Mouse (Mus musculus): ENCODE measurements around the gene Arhgef33. TPM values are rescaled to one million over a fixed set of nuclear protein-coding genes. Genes with fewer than 3 reads are reported as not detected.

The Arhgef33 gene
- polyA plus RNA-seq, 1 experiment from 2014 or later: 1.0 TPM

- Histone ChIP-seq H3K27me3 (replicated peaks; ENCODE audit: insufficient read depth, low read length) (no peaks in the 10 kb centered on the region), H3K4me1 (ENCODE audit: insufficient read depth, low read depth, low read length) (no peaks in the 10 kb centered on the region), H3K36me3 (ENCODE audit: insufficient read depth, low read length) (no peaks in the 10 kb centered on the region), H3K4me3 (ENCODE audit: low read depth, low read length) (no peak overlapping the region), H3K4me2 (replicated peaks; ENCODE audit: low read depth, low read length) (no peak overlapping the region), H3K27ac (ENCODE audit: low read length) (no peak overlapping the region), H3K9me3 (ENCODE audit: low read length) (no peaks in the 10 kb centered on the region), H3K9ac (replicated peaks; ENCODE audit: low read depth) (no peak overlapping the region)
- 83% methylated on average over 5 of the region's 5 CpGs for WGBS
- DNase-seq (ENCODE audit: low spot score) (no peak), ATAC-seq (no peak)
- no peak for TF ChIP-seq EP300 (IDR thresholded peaks at IDR 0.05)
These were observed 8.4 kb upstream of the Arhgef33 start for GRCm38 (mm10) chr17:80298844-80299243.

- Histone ChIP-seq H3K9me3 (ENCODE audit: low read length) (no peaks in the 10 kb centered on the region), H3K4me3 (ENCODE audit: low read depth, low read length) (no peak overlapping the region), H3K9ac (replicated peaks; ENCODE audit: low read depth) (no peak overlapping the region), H3K4me1 (ENCODE audit: insufficient read depth, low read depth, low read length) (no peaks in the 10 kb centered on the region), H3K27ac (ENCODE audit: low read length) (no peak overlapping the region), H3K27me3 (replicated peaks; ENCODE audit: insufficient read depth, low read length) (no peaks in the 10 kb centered on the region), H3K36me3 (ENCODE audit: insufficient read depth, low read length) (no peaks in the 10 kb centered on the region), H3K4me2 (replicated peaks; ENCODE audit: low read depth, low read length) (no peak overlapping the region)
- TF ChIP-seq EP300 (IDR thresholded peaks at IDR 0.05): no peak
- TF ChIP-seq CTCF (IDR thresholded peaks at IDR 0.05): no peak
- DNase-seq (ENCODE audit: low spot score) (no peak), ATAC-seq (no peak)
- 59% methylated on average over 9 of the region's 9 CpGs for WGBS
These were observed 4.6 kb downstream of the Arhgef33 start for GRCm38 (mm10) chr17:80311761-80312160.

- Histone ChIP-seq H3K27ac (ENCODE audit: low read length) (no peak overlapping the region), H3K4me1 (ENCODE audit: insufficient read depth, low read depth, low read length) (no peaks in the 10 kb centered on the region), H3K9ac (replicated peaks; ENCODE audit: low read depth) (no peak overlapping the region), H3K9me3 (ENCODE audit: low read length) (no peaks in the 10 kb centered on the region), H3K4me3 (ENCODE audit: low read depth, low read length) (no peak overlapping the region), H3K4me2 (replicated peaks; ENCODE audit: low read depth, low read length) (no peak overlapping the region), H3K36me3 (ENCODE audit: insufficient read depth, low read length) (no peaks in the 10 kb centered on the region), H3K27me3 (replicated peaks; ENCODE audit: insufficient read depth, low read length) (no peaks in the 10 kb centered on the region)
- no peak for DNase-seq (ENCODE audit: low spot score)
- ATAC-seq: no peak
- no peak for TF ChIP-seq CTCF (IDR thresholded peaks at IDR 0.05)
- TF ChIP-seq EP300 (IDR thresholded peaks at IDR 0.05): no peak
- WGBS: 85% methylated on average over 4 of the region's 4 CpGs
These were observed 5.2 kb downstream of the Arhgef33 start for GRCm38 (mm10) chr17:80312405-80312804.

GRCm38 (mm10) chr17:80322228-80322627 lies 15.0 kb downstream of the Arhgef33 start:
- no peaks in the 10 kb centered on the region for H3K36me3 ChIP-seq (ENCODE audit: insufficient read depth, low read length)
- TF ChIP-seq EP300 (IDR thresholded peaks at IDR 0.05): no peak
- TF ChIP-seq CTCF (IDR thresholded peaks at IDR 0.05): no peak
- no peaks in the 10 kb centered on the region for H3K4me1 ChIP-seq (ENCODE audit: insufficient read depth, low read depth, low read length)
- no peaks in the 10 kb centered on the region for H3K9me3 ChIP-seq (ENCODE audit: low read length)
- 71% methylated on average over 6 of the region's 6 CpGs for WGBS
- H3K27me3 ChIP-seq (replicated peaks; ENCODE audit: insufficient read depth, low read length): no peaks in the 10 kb centered on the region
- no peak overlapping the region for H3K9ac ChIP-seq (replicated peaks; ENCODE audit: low read depth)
- H3K4me2 ChIP-seq (replicated peaks; ENCODE audit: low read depth, low read length): no peak overlapping the region
- DNase-seq (ENCODE audit: low spot score): no peak
- no peak; the same call in 1 of the 2 replicates for ATAC-seq
- no peak overlapping the region for H3K27ac ChIP-seq (ENCODE audit: low read length)
- H3K4me3 ChIP-seq (ENCODE audit: low read depth, low read length): no peak overlapping the region

- WGBS: 73% methylated on average over 4 of the region's 4 CpGs
- ATAC-seq: no peak
These were observed 15.8 kb downstream of the Arhgef33 start for GRCm38 (mm10) chr17:80323015-80323414.

GRCm38 (mm10) chr17:80323658-80324057 lies 16.5 kb downstream of the Arhgef33 start:
- ATAC-seq (peak; percentile 17; the same call in 1 of the 2 replicates), DNase-seq (ENCODE audit: low spot score) (no peak)
- Histone ChIP-seq H3K27me3 (replicated peaks; ENCODE audit: insufficient read depth, low read length) (no peaks in the 10 kb centered on the region), H3K4me3 (ENCODE audit: low read depth, low read length) (no peak overlapping the region), H3K9ac (replicated peaks; ENCODE audit: low read depth) (no peak overlapping the region), H3K27ac (ENCODE audit: low read length) (no peak overlapping the region), H3K36me3 (ENCODE audit: insufficient read depth, low read length) (no peaks in the 10 kb centered on the region), H3K4me2 (replicated peaks; ENCODE audit: low read depth, low read length) (no peak overlapping the region), H3K4me1 (ENCODE audit: insufficient read depth, low read depth, low read length) (no peaks in the 10 kb centered on the region), H3K9me3 (ENCODE audit: low read length) (no peaks in the 10 kb centered on the region)
- 51% methylated on average over 8 of the region's 8 CpGs for WGBS
- TF ChIP-seq CTCF (IDR thresholded peaks at IDR 0.05) (no peak), EP300 (IDR thresholded peaks at IDR 0.05) (no peak)

More at GRCm38 (mm10) chr17:80323015-80323414, 15.8 kb downstream of the Arhgef33 start:
- no peaks in the 10 kb centered on the region for H3K4me1 ChIP-seq (ENCODE audit: insufficient read depth, low read depth, low read length)
- H3K9ac ChIP-seq (replicated peaks; ENCODE audit: low read depth): no peak overlapping the region
- H3K27ac ChIP-seq (ENCODE audit: low read length): no peak overlapping the region
- no peaks in the 10 kb centered on the region for H3K27me3 ChIP-seq (replicated peaks; ENCODE audit: insufficient read depth, low read length)
- no peaks in the 10 kb centered on the region for H3K9me3 ChIP-seq (ENCODE audit: low read length)
- no peaks in the 10 kb centered on the region for H3K36me3 ChIP-seq (ENCODE audit: insufficient read depth, low read length)
- no peak overlapping the region for H3K4me3 ChIP-seq (ENCODE audit: low read depth, low read length)
- H3K4me2 ChIP-seq (replicated peaks; ENCODE audit: low read depth, low read length): no peak overlapping the region
- DNase-seq (ENCODE audit: low spot score): no peak
- TF ChIP-seq EP300 (IDR thresholded peaks at IDR 0.05) (no peak), CTCF (IDR thresholded peaks at IDR 0.05) (no peak)

GRCm38 (mm10) chr17:80324521-80324920 lies 17.3 kb downstream of the Arhgef33 start:
- DNase-seq (ENCODE audit: low spot score): no peak
- ATAC-seq: no peak
- H3K4me2 ChIP-seq (replicated peaks; ENCODE audit: low read depth, low read length): no peak overlapping the region
- no peaks in the 10 kb centered on the region for H3K27me3 ChIP-seq (replicated peaks; ENCODE audit: insufficient read depth, low read length)
- H3K36me3 ChIP-seq (ENCODE audit: insufficient read depth, low read length): no peaks in the 10 kb centered on the region
- H3K9ac ChIP-seq (replicated peaks; ENCODE audit: low read depth): no peak overlapping the region
- no peaks in the 10 kb centered on the region for H3K4me1 ChIP-seq (ENCODE audit: insufficient read depth, low read depth, low read length)
- no peaks in the 10 kb centered on the region for H3K9me3 ChIP-seq (ENCODE audit: low read length)
- H3K27ac ChIP-seq (ENCODE audit: low read length): no peak overlapping the region
- TF ChIP-seq EP300 (IDR thresholded peaks at IDR 0.05) (no peak), CTCF (IDR thresholded peaks at IDR 0.05) (no peak)
- 80% methylated on average over 7 of the region's 7 CpGs for WGBS
- H3K4me3 ChIP-seq (ENCODE audit: low read depth, low read length): no peak overlapping the region

All from lung, postnatal 0 days (tissue).